Mouse (Mus musculus): Measurements from ENCODE around the gene Cd81. TPM values are rescaled to one million over a fixed set of nuclear protein-coding genes. Genes with fewer than 3 reads are reported as not detected.

The Cd81 gene
- polyA plus RNA-seq, 1 experiment from 2014 or later = 282 TPM

GRCm38 (mm10) chr7:143008996-143009665 is 43.4 kb upstream of the Cd81 start:
- peak; percentile 56 for DNase-seq (ENCODE audit: low spot score)
- H3K27ac ChIP-seq (ENCODE audit: low read depth, low read length) = peak overlapping the region; percentile 44; the same call in 1 of the 2 replicates
- H3K4me1 ChIP-seq (ENCODE audit: control insufficient read depth, insufficient read depth, low read length) = 0 out of 2 replicates have a peak, but pooled peaks cover 5% of the 10 kb centered on the region
- no peaks in the 10 kb centered on the region for H3K36me3 ChIP-seq (ENCODE audit: control insufficient read depth, insufficient read depth, low read length)
- H3K4me3 ChIP-seq (ENCODE audit: low read depth, low read length) = no peak overlapping the region
- no peak overlapping the region for H3K4me2 ChIP-seq (ENCODE audit: low read depth)
- no peaks in the 10 kb centered on the region for H3K9me3 ChIP-seq (ENCODE audit: control insufficient read depth, low read length)
- no peaks in the 10 kb centered on the region for H3K27me3 ChIP-seq (ENCODE audit: control insufficient read depth, insufficient read depth, low read length)
- 45% methylated on average over 3 of the region's 4 CpGs for WGBS
- no peak for ATAC-seq (ENCODE audit: insufficient read depth, low FRiP score, low TSS enrichment)
- H3K9ac ChIP-seq (ENCODE audit: low read length) = no peak overlapping the region

GRCm38 (mm10) chr7:143009996-143010395 is 42.5 kb upstream of the Cd81 start:
- peak; percentile 6 for DNase-seq (ENCODE audit: low spot score)

GRCm38 (mm10) chr7:143011226-143011625 is 41.3 kb upstream of the Cd81 start:
- 0 out of 2 replicates have a peak, but pooled peaks cover 5% of the 10 kb centered on the region for H3K4me1 ChIP-seq (ENCODE audit: control insufficient read depth, insufficient read depth, low read length)
- H3K9ac ChIP-seq (ENCODE audit: low read length) = no peak overlapping the region
- no peak for ATAC-seq (ENCODE audit: insufficient read depth, low FRiP score, low TSS enrichment)
- no peaks in the 10 kb centered on the region for H3K9me3 ChIP-seq (ENCODE audit: control insufficient read depth, low read length)
- no peak overlapping the region for H3K4me3 ChIP-seq (ENCODE audit: low read depth, low read length)
- no peak for DNase-seq (ENCODE audit: low spot score)
- no peak overlapping the region for H3K27ac ChIP-seq (ENCODE audit: low read depth, low read length)
- H3K36me3 ChIP-seq (ENCODE audit: control insufficient read depth, insufficient read depth, low read length) = no peaks in the 10 kb centered on the region
- H3K4me2 ChIP-seq (ENCODE audit: low read depth) = no peak overlapping the region
- H3K27me3 ChIP-seq (ENCODE audit: control insufficient read depth, insufficient read depth, low read length) = no peaks in the 10 kb centered on the region
- WGBS = 92% methylated on average over 1 of the region's 1 CpGs

More at GRCm38 (mm10) chr7:143009996-143010395, 42.5 kb upstream of the Cd81 start:
- 0 out of 2 replicates have a peak, but pooled peaks cover 5% of the 10 kb centered on the region for H3K4me1 ChIP-seq (ENCODE audit: control insufficient read depth, insufficient read depth, low read length)
- no peak overlapping the region for H3K4me3 ChIP-seq (ENCODE audit: low read depth, low read length)
- ATAC-seq (ENCODE audit: insufficient read depth, low FRiP score, low TSS enrichment) = no peak
- H3K36me3 ChIP-seq (ENCODE audit: control insufficient read depth, insufficient read depth, low read length) = no peaks in the 10 kb centered on the region
- WGBS = 89% methylated on average over 4 of the region's 4 CpGs
- no peak overlapping the region for H3K27ac ChIP-seq (ENCODE audit: low read depth, low read length)
- H3K9ac ChIP-seq (ENCODE audit: low read length) = no peak overlapping the region
- H3K4me2 ChIP-seq (ENCODE audit: low read depth) = no peak overlapping the region
- no peaks in the 10 kb centered on the region for H3K27me3 ChIP-seq (ENCODE audit: control insufficient read depth, insufficient read depth, low read length)
- H3K9me3 ChIP-seq (ENCODE audit: control insufficient read depth, low read length) = no peaks in the 10 kb centered on the region

DNA sequence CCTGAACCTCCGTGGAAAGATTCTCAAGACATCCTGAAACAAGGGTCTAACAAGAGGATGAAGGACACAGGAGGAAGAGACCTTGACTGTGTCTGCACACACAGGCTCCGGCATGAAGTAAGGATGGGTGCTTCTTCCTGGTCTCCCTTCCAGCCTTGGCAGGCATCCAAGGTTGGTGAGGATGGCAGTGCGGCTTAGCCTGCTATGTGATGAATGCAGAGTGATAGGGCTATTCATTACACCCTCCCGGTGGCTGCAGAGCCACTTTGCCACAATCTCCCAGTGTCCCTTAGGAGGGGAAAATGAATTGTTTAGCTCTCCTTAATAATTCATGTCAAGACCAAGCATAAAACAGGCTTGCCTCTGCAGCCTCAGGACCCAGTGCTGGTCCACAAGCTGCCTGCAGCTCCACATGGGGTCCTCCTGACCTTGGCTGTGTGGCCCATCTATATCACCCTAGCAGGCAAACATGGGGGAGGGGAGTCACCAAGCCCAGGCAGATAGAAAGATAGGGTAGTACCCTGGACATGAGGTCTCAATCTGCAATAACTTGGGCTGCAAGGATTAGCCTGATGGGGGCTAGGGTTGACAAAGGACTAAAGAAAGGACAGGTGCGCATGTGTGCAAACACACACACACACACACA is 40.2 kb upstream of the Cd81 start:
- Histone ChIP-seq H3K9me3 (ENCODE audit: control insufficient read depth, low read length) (no peaks in the 10 kb centered on the region), H3K4me1 (ENCODE audit: control insufficient read depth, insufficient read depth, low read length) (0 out of 2 replicates have a peak, but pooled peaks cover 5% of the 10 kb centered on the region), H3K36me3 (ENCODE audit: control insufficient read depth, insufficient read depth, low read length) (no peaks in the 10 kb centered on the region), H3K9ac (ENCODE audit: low read length) (no peak overlapping the region), H3K4me2 (ENCODE audit: low read depth) (no peak overlapping the region), H3K4me3 (ENCODE audit: low read depth, low read length) (no peak overlapping the region), H3K27me3 (ENCODE audit: control insufficient read depth, insufficient read depth, low read length) (no peaks in the 10 kb centered on the region), H3K27ac (ENCODE audit: low read depth, low read length) (no peak overlapping the region)
- ATAC-seq (ENCODE audit: insufficient read depth, low FRiP score, low TSS enrichment) (no peak), DNase-seq (ENCODE audit: low spot score) (no peak)
- 75% methylated on average over 5 of the region's 5 CpGs for WGBS

- H3K27me3 ChIP-seq (ENCODE audit: control insufficient read depth, insufficient read depth, low read length) = no peaks in the 10 kb centered on the region
- 76% methylated on average over 8 of the region's 8 CpGs for WGBS
- 0 out of 2 replicates have a peak, but pooled peaks cover 5% of the 10 kb centered on the region for H3K4me1 ChIP-seq (ENCODE audit: control insufficient read depth, insufficient read depth, low read length)
- H3K9me3 ChIP-seq (ENCODE audit: control insufficient read depth, low read length) = no peaks in the 10 kb centered on the region
- H3K4me2 ChIP-seq (ENCODE audit: low read depth) = no peak overlapping the region
- no peak overlapping the region for H3K9ac ChIP-seq (ENCODE audit: low read length)
- no peaks in the 10 kb centered on the region for H3K36me3 ChIP-seq (ENCODE audit: control insufficient read depth, insufficient read depth, low read length)
- ATAC-seq (ENCODE audit: insufficient read depth, low FRiP score, low TSS enrichment) (no peak), DNase-seq (ENCODE audit: low spot score) (no peak)
- H3K27ac ChIP-seq (ENCODE audit: low read depth, low read length) = no peak overlapping the region
- no peak overlapping the region for H3K4me3 ChIP-seq (ENCODE audit: low read depth, low read length)
Measured at GRCm38 (mm10) chr7:143013420-143014178, 38.9 kb upstream of the Cd81 start.

DNA sequence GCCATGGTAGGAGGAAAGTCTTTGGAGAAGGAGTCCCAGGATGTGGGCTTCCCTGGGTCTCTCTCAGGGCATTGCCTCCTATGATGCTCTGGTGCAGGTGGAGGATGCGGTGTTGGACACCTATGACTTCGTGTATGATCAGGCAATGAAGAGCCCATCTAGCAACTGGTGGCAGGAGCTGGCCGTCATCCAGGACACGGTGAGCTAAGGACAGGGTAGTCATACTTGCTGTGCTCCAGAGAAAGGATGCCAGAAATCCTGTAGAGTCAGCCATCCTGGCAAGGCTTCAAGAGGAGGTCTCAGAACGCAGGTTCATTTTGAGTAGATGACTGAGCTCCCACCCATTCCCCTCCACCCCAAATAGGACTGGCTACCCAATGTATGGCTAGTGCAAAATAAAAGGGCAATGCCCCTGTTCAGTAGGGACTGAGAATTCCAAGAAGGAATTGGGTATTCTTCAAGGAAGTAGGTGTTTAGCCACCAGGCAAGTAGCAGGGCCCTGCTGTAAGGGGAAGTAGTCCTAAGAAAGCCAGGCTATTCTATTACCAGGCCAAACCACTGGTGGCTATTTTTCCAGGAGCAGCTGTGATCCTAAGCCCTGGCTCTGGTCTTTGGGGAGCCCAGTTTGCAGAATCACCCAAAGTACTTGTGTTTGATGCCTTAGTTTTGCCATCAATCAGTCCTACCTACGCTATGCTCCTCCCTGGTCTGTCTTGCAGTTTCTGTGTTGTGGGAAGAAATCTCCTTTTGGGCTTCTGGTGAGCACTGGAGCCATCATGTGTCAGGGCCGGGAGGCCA is 37.5 kb upstream of the Cd81 start:
- H3K4me3 ChIP-seq (ENCODE audit: low read depth, low read length) = no peak overlapping the region
- no peak overlapping the region for H3K9ac ChIP-seq (ENCODE audit: low read length)
- DNase-seq (ENCODE audit: low spot score) (no peak), ATAC-seq (ENCODE audit: insufficient read depth, low FRiP score, low TSS enrichment) (no peak)
- H3K27ac ChIP-seq (ENCODE audit: low read depth, low read length) = no peak overlapping the region
- no peak overlapping the region for H3K4me2 ChIP-seq (ENCODE audit: low read depth)
- 86% methylated on average over 7 of the region's 7 CpGs for WGBS
- 0 out of 2 replicates have a peak, but pooled peaks cover 5% of the 10 kb centered on the region for H3K4me1 ChIP-seq (ENCODE audit: control insufficient read depth, insufficient read depth, low read length)
- no peaks in the 10 kb centered on the region for H3K27me3 ChIP-seq (ENCODE audit: control insufficient read depth, insufficient read depth, low read length)
- H3K36me3 ChIP-seq (ENCODE audit: control insufficient read depth, insufficient read depth, low read length) = no peaks in the 10 kb centered on the region
- no peaks in the 10 kb centered on the region for H3K9me3 ChIP-seq (ENCODE audit: control insufficient read depth, low read length)

- no peak overlapping the region for H3K27ac ChIP-seq (ENCODE audit: low read depth, low read length)
- ATAC-seq (ENCODE audit: insufficient read depth, low FRiP score, low TSS enrichment) = no peak
- no peaks in the 10 kb centered on the region for H3K9me3 ChIP-seq (ENCODE audit: control insufficient read depth, low read length)
- no peak overlapping the region for H3K4me3 ChIP-seq (ENCODE audit: low read depth, low read length)
- H3K4me1 ChIP-seq (ENCODE audit: control insufficient read depth, insufficient read depth, low read length) = 0 out of 2 replicates have a peak, but pooled peaks cover 5% of the 10 kb centered on the region
- 24% methylated on average over 1 of the region's 1 CpGs for WGBS
- no peaks in the 10 kb centered on the region for H3K27me3 ChIP-seq (ENCODE audit: control insufficient read depth, insufficient read depth, low read length)
- H3K36me3 ChIP-seq (ENCODE audit: control insufficient read depth, insufficient read depth, low read length) = no peaks in the 10 kb centered on the region
- DNase-seq (ENCODE audit: low spot score) = no peak
- H3K9ac ChIP-seq (ENCODE audit: low read length) = no peak overlapping the region
- H3K4me2 ChIP-seq (ENCODE audit: low read depth) = no peak overlapping the region
Measured at GRCm38 (mm10) chr7:143015755-143016423, 36.6 kb upstream of the Cd81 start.

Measured in neural tube, embryonic 11.5 days (tissue).